Mouse (Mus musculus): ENCODE results near the gene Tlcd1. TPM values are rescaled to one million over a fixed set of nuclear protein-coding genes. Genes with fewer than 3 reads are reported as not detected.
"Not testable (repeated sequence)": the region's sequence is repeated elsewhere in the genome, so short reads cannot be mapped to it uniquely, and the experiment has no call there.

Tlcd1 gene
- polyA plus RNA-seq (2016; fragmentation: Nextera tagmentation; extraction: Ambion mirVana) = 6.0 and 8.0 TPM in 2 replicates

- peak; percentile 54 for ATAC-seq (ENCODE audit: low FRiP score, low read depth)
- peak within 1 kb of the TSS; percentile 68 for H3K4me3 ChIP-seq
- under 1% methylated on average over 32 of the region's 32 CpGs for WGBS
- peaks cover 7% of the 10 kb centered on the region; the same call in 1 of the 2 replicates for H3K27me3 ChIP-seq
- peak within 1 kb of the TSS; percentile 90 for H3K27ac ChIP-seq (replicated peaks)
- peak within 1 kb of the TSS; percentile 83 for H3K4me2 ChIP-seq (replicated peaks)
- peaks cover 36% of the 10 kb centered on the region for H3K4me1 ChIP-seq
- H3K36me3 ChIP-seq = peaks cover 21% of the 10 kb centered on the region
- no peaks in the 10 kb centered on the region for H3K9me3 ChIP-seq
- peak within 1 kb of the TSS; percentile 51 for H3K9ac ChIP-seq (replicated peaks)
Observed at GRCm38 (mm10) chr11:78176402-78176862, at the start of gene Tlcd1, which contains the start of gene Nek8. Gene Tlcd1, plus strand, starts transcription at chr11:78176711. Gene Nek8, minus strand, starts transcription at chr11:78176675.

GRCm38 (mm10) chr11:78126739-78127138 lies 49.8 kb upstream of the Tlcd1 start:
- ATAC-seq (ENCODE audit: low FRiP score, low read depth) = no peak
- Histone ChIP-seq H3K27ac (replicated peaks) (no peak overlapping the region), H3K9ac (replicated peaks) (no peak overlapping the region), H3K9me3 (no peaks in the 10 kb centered on the region), H3K4me3 (no peak overlapping the region), H3K27me3 (no peaks in the 10 kb centered on the region), H3K4me2 (replicated peaks) (no peak overlapping the region), H3K4me1 (peaks cover 9% of the 10 kb centered on the region; the same call in 1 of the 2 replicates), H3K36me3 (no peaks in the 10 kb centered on the region)
- WGBS = 86% methylated on average over 4 of the region's 4 CpGs

DNA sequence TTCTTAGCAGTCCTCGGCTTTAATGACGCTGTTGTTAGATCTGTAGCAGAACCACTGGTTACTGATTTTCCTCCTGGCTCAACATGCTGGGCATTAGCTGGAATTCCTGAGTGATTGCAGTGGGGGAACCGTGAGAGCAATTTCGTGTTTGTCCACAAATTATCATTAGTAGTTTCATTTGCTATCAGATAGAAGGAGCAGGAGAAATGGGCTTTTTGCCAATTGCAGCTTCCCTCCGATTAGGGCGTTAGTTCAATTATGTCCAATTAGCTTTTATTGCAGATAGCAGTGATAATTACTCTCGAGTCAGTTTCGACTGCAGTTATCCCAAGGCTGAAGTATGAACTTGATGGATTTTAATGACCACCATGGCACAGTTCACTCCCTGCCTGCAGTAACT lies 47.1 kb upstream of the Tlcd1 start:
- Histone ChIP-seq H3K36me3 (no peaks in the 10 kb centered on the region), H3K9ac (replicated peaks) (no peak overlapping the region), H3K4me1 (peaks cover 9% of the 10 kb centered on the region; the same call in 1 of the 2 replicates), H3K4me3 (no peak overlapping the region), H3K27me3 (no peaks in the 10 kb centered on the region), H3K9me3 (no peaks in the 10 kb centered on the region), H3K27ac (replicated peaks) (no peak overlapping the region), H3K4me2 (replicated peaks) (no peak overlapping the region)
- no peak for ATAC-seq (ENCODE audit: low FRiP score, low read depth)
- WGBS = 94% methylated on average over 8 of the region's 8 CpGs

DNA sequence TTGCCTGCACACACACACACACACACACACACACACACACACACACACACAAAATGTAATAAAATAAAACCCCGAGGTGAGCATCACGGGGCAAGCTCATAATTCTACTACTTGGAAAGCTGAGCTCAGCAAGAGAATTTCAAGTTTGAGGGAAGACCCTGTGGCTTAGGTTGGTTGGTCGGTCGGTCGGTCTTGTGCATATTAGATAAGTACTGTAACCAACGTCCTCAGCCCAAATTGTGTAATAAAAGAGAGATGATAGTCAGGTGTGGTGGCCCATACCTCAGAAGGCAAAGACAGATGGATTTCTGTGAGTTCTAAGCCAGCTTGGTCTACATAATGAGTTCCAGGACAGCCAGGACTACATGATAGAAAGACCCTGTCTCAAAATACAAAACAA lies 42.6 kb upstream of the Tlcd1 start:
- Histone ChIP-seq H3K27me3 (no peaks in the 10 kb centered on the region), H3K4me2 (replicated peaks) (no peak overlapping the region), H3K4me3 (no peak overlapping the region), H3K36me3 (no peaks in the 10 kb centered on the region), H3K4me1 (no peaks in the 10 kb centered on the region), H3K9ac (replicated peaks) (no peak overlapping the region), H3K9me3 (no peaks in the 10 kb centered on the region), H3K27ac (replicated peaks) (no peak overlapping the region)
- WGBS = 95% methylated on average over 6 of the region's 6 CpGs
- ATAC-seq (ENCODE audit: low FRiP score, low read depth) = no peak

DNA sequence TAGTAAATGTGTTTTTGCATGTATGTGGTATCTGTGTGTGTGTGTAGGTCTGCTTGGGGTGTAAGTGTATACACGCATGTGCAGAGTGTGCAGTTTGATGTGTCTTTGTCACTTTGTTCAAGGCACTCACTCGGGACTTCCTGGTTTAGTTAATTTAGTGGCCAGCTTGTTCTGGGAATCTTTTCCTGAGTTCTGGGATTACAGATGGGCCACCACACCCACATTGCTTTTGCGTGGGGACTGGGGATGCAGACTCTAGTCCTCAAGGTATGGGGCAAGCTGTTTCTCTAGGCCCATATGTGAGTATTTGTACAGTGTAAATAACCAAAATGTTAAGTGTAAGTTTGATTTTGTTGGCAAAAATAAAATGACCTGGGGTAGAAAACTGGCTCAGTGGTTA lies 42.2 kb upstream of the Tlcd1 start:
- 84% methylated on average over 3 of the region's 3 CpGs for WGBS
- ATAC-seq (ENCODE audit: low FRiP score, low read depth) = no peak
- no peaks in the 10 kb centered on the region for H3K36me3 ChIP-seq

GRCm38 (mm10) chr11:78135314-78135713 lies 41.2 kb upstream of the Tlcd1 start:
- H3K4me2 ChIP-seq (replicated peaks); H3K27ac ChIP-seq (replicated peaks); H3K9me3 ChIP-seq; ATAC-seq (ENCODE audit: low FRiP score, low read depth); H3K27me3 ChIP-seq; H3K4me3 ChIP-seq; H3K36me3 ChIP-seq; H3K9ac ChIP-seq (replicated peaks); H3K4me1 ChIP-seq: not testable (repeated sequence)
- 94% methylated on average over 7 of the region's 7 CpGs for WGBS

More for the DNA sequence above, 42.2 kb upstream of the Tlcd1 start:
- Histone ChIP-seq H3K4me3 (no peak overlapping the region), H3K9ac (replicated peaks) (no peak overlapping the region), H3K27me3 (no peaks in the 10 kb centered on the region), H3K4me2 (replicated peaks) (no peak overlapping the region), H3K4me1 (no peaks in the 10 kb centered on the region), H3K9me3 (no peaks in the 10 kb centered on the region), H3K27ac (replicated peaks) (no peak overlapping the region)

- WGBS = 89% methylated on average over 1 of the region's 1 CpGs
- Histone ChIP-seq H3K36me3 (no peaks in the 10 kb centered on the region), H3K4me2 (replicated peaks) (no peak overlapping the region), H3K4me3 (no peak overlapping the region), H3K27me3 (no peaks in the 10 kb centered on the region), H3K9me3 (no peaks in the 10 kb centered on the region), H3K9ac (replicated peaks) (no peak overlapping the region), H3K4me1 (no peaks in the 10 kb centered on the region), H3K27ac (replicated peaks) (no peak overlapping the region)
- no peak for ATAC-seq (ENCODE audit: low FRiP score, low read depth)
Observed at GRCm38 (mm10) chr11:78136132-78136531, 40.4 kb upstream of the Tlcd1 start.

DNA sequence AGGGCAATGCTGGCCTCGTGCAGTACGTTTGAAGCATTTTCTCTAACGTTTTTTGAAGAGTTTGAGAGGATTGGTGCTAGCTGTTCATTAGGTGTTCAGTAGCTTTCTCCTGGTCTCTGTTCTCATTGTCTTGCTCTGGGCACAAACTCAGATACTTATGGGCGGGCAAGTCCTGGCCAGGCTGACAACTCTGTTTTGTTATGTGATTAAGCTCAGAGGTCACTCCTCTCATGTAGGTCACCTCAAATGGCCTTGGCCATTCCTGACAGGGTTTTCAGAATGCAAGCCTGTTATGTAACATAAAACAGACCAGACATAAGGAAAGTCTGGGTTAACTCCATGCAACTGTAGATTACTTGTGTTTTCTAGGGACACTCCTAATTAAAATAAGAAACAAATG lies 38.9 kb upstream of the Tlcd1 start:
- H3K27ac ChIP-seq (replicated peaks) = no peak overlapping the region
- 76% methylated on average over 4 of the region's 4 CpGs for WGBS
- H3K27me3 ChIP-seq = no peaks in the 10 kb centered on the region
- no peaks in the 10 kb centered on the region for H3K36me3 ChIP-seq
- H3K4me1 ChIP-seq = no peaks in the 10 kb centered on the region
- H3K9ac ChIP-seq (replicated peaks) = no peak overlapping the region
- H3K4me3 ChIP-seq = no peak overlapping the region
- no peak overlapping the region for H3K4me2 ChIP-seq (replicated peaks)
- no peaks in the 10 kb centered on the region for H3K9me3 ChIP-seq
- ATAC-seq (ENCODE audit: low FRiP score, low read depth) = no peak

- peaks cover 2% of the 10 kb centered on the region for H3K36me3 ChIP-seq
- no peak overlapping the region for H3K9ac ChIP-seq (replicated peaks)
- H3K27me3 ChIP-seq = no peaks in the 10 kb centered on the region
- WGBS = 81% methylated on average over 3 of the region's 3 CpGs
- H3K4me3 ChIP-seq = no peak overlapping the region
- no peaks in the 10 kb centered on the region for H3K9me3 ChIP-seq
- no peaks in the 10 kb centered on the region for H3K4me1 ChIP-seq
- ATAC-seq (ENCODE audit: low FRiP score, low read depth) = no peak
- H3K4me2 ChIP-seq (replicated peaks) = no peak overlapping the region
- H3K27ac ChIP-seq (replicated peaks) = no peak overlapping the region
Observed at GRCm38 (mm10) chr11:78138023-78138422, 38.5 kb upstream of the Tlcd1 start.

GRCm38 (mm10) chr11:78140665-78141064 lies 35.8 kb upstream of the Tlcd1 start:
- Histone ChIP-seq H3K4me2 (replicated peaks) (no peak overlapping the region), H3K4me3 (no peak overlapping the region), H3K27ac (replicated peaks) (no peak overlapping the region), H3K4me1 (no peaks in the 10 kb centered on the region), H3K36me3 (peaks cover 29% of the 10 kb centered on the region), H3K9ac (replicated peaks) (no peak overlapping the region), H3K27me3 (no peaks in the 10 kb centered on the region), H3K9me3 (no peaks in the 10 kb centered on the region)
- no peak for ATAC-seq (ENCODE audit: low FRiP score, low read depth)
- WGBS = 90% methylated on average over 5 of the region's 5 CpGs

GRCm38 (mm10) chr11:78143520-78143919 lies 33.0 kb upstream of the Tlcd1 start:
- WGBS = 85% methylated on average over 2 of the region's 2 CpGs
- Histone ChIP-seq H3K27me3 (no peaks in the 10 kb centered on the region), H3K27ac (replicated peaks) (no peak overlapping the region), H3K9ac (replicated peaks) (no peak overlapping the region), H3K36me3 (peaks cover 54% of the 10 kb centered on the region), H3K4me3 (no peak overlapping the region), H3K9me3 (no peaks in the 10 kb centered on the region), H3K4me1 (no peaks in the 10 kb centered on the region), H3K4me2 (replicated peaks) (no peak overlapping the region)
- no peak for ATAC-seq (ENCODE audit: low FRiP score, low read depth)

DNA sequence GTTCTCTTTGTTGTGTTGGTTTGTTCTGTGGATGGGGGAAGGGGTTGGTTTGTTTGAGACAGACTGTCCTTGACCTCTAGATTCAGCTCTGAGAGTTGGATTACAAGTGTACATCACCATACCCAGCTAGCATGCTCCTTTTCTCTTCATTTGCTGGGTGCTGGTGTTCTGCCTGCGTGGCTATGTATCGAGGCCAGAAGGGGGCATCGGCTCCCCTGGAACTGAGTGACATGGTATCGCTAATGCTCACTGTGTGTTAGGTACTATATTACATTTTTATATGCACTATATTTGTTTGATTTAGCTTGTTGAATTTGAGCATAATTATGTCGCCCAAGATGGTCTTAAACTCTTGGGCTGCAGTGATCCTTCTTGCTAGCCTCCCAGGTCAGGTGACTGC lies 30.3 kb upstream of the Tlcd1 start:
- H3K4me1 ChIP-seq = no peaks in the 10 kb centered on the region
- no peak overlapping the region for H3K4me3 ChIP-seq
- no peak overlapping the region for H3K27ac ChIP-seq (replicated peaks)
- no peak overlapping the region for H3K4me2 ChIP-seq (replicated peaks)
- H3K9ac ChIP-seq (replicated peaks) = no peak overlapping the region
- 91% methylated on average over 5 of the region's 5 CpGs for WGBS
- H3K36me3 ChIP-seq = peaks cover 74% of the 10 kb centered on the region
- ATAC-seq (ENCODE audit: low FRiP score, low read depth) = no peak
- no peaks in the 10 kb centered on the region for H3K27me3 ChIP-seq
- no peaks in the 10 kb centered on the region for H3K9me3 ChIP-seq
